Mouse (Mus musculus) heart, embryonic 13.5 days (tissue): ENCODE measurements at regions not wholly inside any gene's neighbourhood (a gene's known extent, or its start where the extent isn't known, plus 50 kb on each side); places are given as distances from the start of the nearest gene placed in this dataset.
"Not testable (repeated sequence)": the region's sequence is repeated elsewhere in the genome, so short reads cannot be mapped to it uniquely, and the experiment has no call there.

Source experiments
- ATAC-seq: fragments of 200-750 bp; cut with Nextera tagmentation; 2 replicates; pipeline ENCODE4 v1.8.0; 2017; ENCODE audit warnings: moderate TSS enrichment; ENCODE audit not compliant: insufficient number of reproducible peaks, low FRiP score, low TSS enrichment; ENCODE audit errors: extremely low read depth
- H3K27ac ChIP-seq: fragments of 300-500 bp; sonication (generic); replicated peaks from 2 replicates; pipeline ENCODE4 v1.5.1; 2015; ENCODE audit warnings: moderate library complexity, mild to moderate bottlenecking, inconsistent platforms
- H3K27me3 ChIP-seq: fragments of 300-500 bp; sonication (generic); replicated peaks from 2 replicates; pipeline ENCODE4 v1.6.1; 2015; ENCODE audit warnings: mild to moderate bottlenecking, inconsistent platforms
- H3K36me3 ChIP-seq: fragments of 300-500 bp; sonication (generic); 2 replicates; pipeline ENCODE4 v1.6.1; 2015; ENCODE audit warnings: mild to moderate bottlenecking, inconsistent platforms
- H3K4me1 ChIP-seq: fragments of 300-500 bp; sonication (generic); 2 replicates; pipeline ENCODE4 v1.6.1; 2015; ENCODE audit warnings: inconsistent platforms
- H3K4me2 ChIP-seq: fragments of 300-500 bp; sonication (generic); 2 replicates; pipeline ENCODE4 v1.6.1; 2015; ENCODE audit warnings: inconsistent platforms, mild to moderate bottlenecking, moderate library complexity
- H3K4me3 ChIP-seq: fragments of 300-500 bp; sonication (generic); 2 replicates; pipeline ENCODE4 v1.5.1; 2015; ENCODE audit warnings: moderate library complexity, mild to moderate bottlenecking, inconsistent platforms
- H3K9ac ChIP-seq: fragments of 300-500 bp; sonication (generic); 2 replicates; pipeline ENCODE4 v1.6.1; 2015; ENCODE audit warnings: inconsistent platforms, mild to moderate bottlenecking, moderate library complexity
- H3K9me3 ChIP-seq: fragments of 300-500 bp; sonication (generic); 2 replicates; pipeline ENCODE4 v1.6.1; 2016; ENCODE audit warnings: inconsistent platforms
- WGBS: fragments of 180-500 bp; shearing (Covaris S2); methylation state at CpG from one replicate; pipeline ENCODE4 v1.1.7; 2015; ENCODE audit warnings: mixed read lengths; 5-methylcytosine and 5-hydroxymethylcytosine counted together

DNA sequence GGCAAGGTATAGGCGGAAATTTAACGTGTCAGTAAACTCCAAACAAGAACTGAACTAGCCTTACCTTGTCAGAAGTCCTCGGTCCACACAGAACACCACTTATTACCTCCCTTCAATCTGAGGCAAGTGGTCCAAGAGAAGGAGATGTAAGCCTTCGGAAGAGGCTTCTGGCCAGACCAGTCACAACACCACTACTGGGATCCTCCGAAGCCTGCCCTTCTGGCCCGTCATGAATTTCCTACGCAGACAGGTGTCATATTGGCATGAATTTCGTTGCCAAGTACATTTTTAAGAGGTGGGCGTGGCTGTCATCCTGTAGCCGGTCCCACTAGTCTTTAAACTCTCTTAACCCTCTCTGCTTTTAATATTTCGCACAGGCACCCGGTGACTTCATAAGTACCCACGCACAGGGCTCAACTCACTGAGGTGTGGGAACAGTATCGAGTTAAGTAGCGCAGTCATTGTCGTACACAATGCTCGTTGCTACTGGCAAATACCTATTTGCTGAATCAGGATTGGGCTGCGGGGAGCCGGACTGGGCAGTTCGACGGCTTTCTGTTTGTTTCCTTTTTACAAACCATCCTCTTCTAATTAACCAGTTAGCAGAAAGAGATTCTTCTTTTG, 86.7 kb upstream of the Adgrl2 start:
- Histone ChIP-seq H3K36me3 (no peaks in the 10 kb centered on the region), H3K4me1 (no peaks in the 10 kb centered on the region), H3K27ac (no peak overlapping the region), H3K4me2 (peak overlapping the region; percentile 38), H3K27me3 (no peaks in the 10 kb centered on the region), H3K9me3 (no peaks in the 10 kb centered on the region), H3K9ac (no peak overlapping the region), H3K4me3 (0 out of 2 replicates have a peak overlapping the region, but pooled peaks have one; percentile 2)
- 60% methylated on average over 21 of the region's 21 CpGs for WGBS
- ATAC-seq, result no peak

DNA sequence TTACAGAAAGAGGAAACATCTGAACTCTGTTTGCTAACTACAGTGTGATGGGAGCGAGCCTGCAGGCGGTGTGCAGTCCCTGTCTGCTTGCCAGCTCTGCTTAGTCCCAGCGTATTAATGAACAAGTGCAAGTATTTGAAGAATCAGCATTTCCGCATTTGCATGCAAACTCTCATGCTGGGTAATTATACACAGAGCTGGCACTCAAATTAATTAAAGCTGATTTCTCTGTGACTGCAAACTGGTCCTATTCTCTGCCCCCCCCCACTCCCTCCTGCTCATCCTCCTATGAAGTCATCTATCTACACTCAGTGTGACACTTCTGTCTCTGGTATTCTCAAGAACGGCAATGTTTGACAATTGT, 85.1 kb upstream of the Adgrl2 start:
- Histone ChIP-seq H3K27me3 (no peaks in the 10 kb centered on the region), H3K4me3 (no peak overlapping the region), H3K4me2 (no peak overlapping the region), H3K36me3 (no peaks in the 10 kb centered on the region), H3K4me1 (peaks cover 2% of the 10 kb centered on the region; the same call in 1 of the 2 replicates), H3K9ac (no peak overlapping the region), H3K9me3 (no peaks in the 10 kb centered on the region), H3K27ac (no peak overlapping the region)
- WGBS, result 80% methylated on average over 5 of the region's 5 CpGs
- ATAC-seq, result no peak

DNA sequence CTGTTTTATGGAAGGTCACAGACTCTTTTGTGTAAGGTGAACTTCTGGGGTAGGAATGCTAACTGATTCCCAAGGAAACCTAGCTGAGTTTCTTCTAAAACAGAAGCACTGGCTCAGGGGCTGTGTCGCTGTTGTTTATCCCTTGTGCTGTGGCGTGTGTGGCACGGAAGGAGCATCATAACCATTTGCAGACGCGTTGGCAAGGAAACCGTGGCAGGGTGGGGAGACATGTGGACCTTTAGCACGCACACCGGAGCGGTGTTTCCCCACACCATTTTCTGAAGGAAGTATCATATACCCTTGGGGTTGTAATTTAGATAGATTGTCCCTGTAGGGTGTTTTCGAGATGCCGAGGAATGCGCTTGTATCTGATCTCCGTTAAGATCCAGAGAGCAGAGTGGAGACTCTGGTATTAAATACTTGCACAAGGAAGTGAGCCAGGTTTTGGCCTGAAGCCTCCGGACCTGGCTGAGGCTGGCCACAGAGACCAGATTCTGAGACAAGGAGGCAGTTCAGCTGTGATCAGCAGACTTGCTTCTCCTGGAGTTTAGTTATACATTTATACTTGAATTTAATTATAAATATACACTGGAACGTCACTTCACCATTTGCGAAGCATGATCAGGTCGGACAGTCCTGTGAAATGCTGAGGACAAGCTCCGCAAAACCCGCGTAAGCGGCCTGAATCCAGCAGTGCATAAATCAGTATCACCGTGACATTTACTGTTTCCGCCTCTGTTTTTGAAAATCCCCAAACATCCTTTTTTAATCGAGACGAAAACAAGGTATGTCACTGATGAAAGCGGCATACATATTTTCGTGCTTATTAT, 84.5 kb upstream of the Adgrl2 start:
- H3K4me3 ChIP-seq, result no peak overlapping the region
- no peaks in the 10 kb centered on the region for H3K9me3 ChIP-seq
- H3K4me1 ChIP-seq, result peaks cover 7% of the 10 kb centered on the region
- no peaks in the 10 kb centered on the region for H3K27me3 ChIP-seq
- no peak overlapping the region for H3K4me2 ChIP-seq
- no peak overlapping the region for H3K9ac ChIP-seq
- no peak overlapping the region for H3K27ac ChIP-seq
- no peak for ATAC-seq
- H3K36me3 ChIP-seq, result no peaks in the 10 kb centered on the region
- WGBS, result 78% methylated on average over 27 of the region's 27 CpGs

DNA sequence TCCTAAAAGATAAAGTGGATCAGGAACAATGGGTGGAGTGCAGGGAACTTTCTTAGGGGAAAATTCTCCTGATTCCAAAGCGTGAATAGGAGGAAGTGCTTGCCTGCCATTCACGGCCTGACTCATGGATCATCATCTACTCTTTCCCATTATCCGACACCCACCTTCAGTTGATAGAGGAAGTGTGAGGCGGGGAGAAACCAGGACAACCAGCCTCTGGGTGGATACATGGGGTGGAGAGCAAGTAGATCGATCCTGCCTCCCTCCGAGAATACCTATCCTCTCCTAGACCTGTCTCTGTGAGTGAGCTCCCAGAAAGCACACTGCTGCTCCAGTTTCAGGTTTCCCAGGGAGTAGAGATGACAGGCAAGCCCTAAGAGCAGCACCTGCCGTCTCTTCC, 79.8 kb upstream of the Adgrl2 start:
- WGBS, result 37% methylated on average over 7 of the region's 7 CpGs
- H3K9ac ChIP-seq, result no peak overlapping the region
- ATAC-seq, result no peak
- H3K27ac ChIP-seq, result no peak overlapping the region
- H3K4me1 ChIP-seq, result peaks cover 12% of the 10 kb centered on the region
- H3K4me3 ChIP-seq, result no peak overlapping the region
- no peaks in the 10 kb centered on the region for H3K27me3 ChIP-seq
- no peaks in the 10 kb centered on the region for H3K36me3 ChIP-seq
- no peaks in the 10 kb centered on the region for H3K9me3 ChIP-seq
- no peak overlapping the region for H3K4me2 ChIP-seq

DNA sequence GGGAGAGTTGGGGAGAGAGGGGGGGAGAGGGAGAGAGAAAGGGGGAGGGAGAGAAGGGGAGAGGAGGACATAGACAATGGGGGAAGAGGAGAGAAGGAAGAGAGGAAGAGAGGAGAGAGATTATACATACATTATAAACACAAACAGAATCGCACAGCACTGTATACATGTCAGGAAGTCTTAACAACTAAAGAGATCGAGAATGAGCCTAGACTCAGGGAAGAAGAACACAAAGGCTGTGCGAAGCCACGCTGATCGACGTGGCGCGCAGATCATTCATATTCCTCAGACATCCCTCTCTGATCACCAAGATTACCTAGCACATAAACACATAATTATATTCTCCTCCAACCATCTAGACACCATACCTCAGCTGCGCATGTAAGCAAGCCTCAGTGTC, 79.1 kb upstream of the Adgrl2 start:
- no peaks in the 10 kb centered on the region for H3K9me3 ChIP-seq

DNA sequence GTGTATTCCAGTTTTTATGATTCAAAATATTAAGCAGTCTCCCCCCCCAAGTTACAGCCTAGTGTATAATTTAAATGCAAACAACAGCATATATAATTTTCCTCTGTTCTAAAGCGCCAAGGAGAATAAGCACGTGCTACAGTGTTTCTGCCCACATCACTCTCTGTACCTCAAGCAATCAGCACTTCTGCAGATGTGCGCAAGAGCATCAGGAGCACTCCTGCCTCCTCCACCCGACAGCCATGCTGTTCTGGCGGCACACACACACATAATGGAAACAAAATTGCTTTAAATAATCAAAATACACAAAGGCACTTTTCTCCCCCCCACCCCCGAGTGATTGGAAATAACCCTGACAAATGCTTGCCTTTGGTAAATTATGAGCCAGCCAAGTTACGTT, 78.5 kb upstream of the Adgrl2 start:
- H3K4me2 ChIP-seq, result no peak overlapping the region
- WGBS, result 74% methylated on average over 7 of the region's 7 CpGs
- no peaks in the 10 kb centered on the region for H3K9me3 ChIP-seq
- no peaks in the 10 kb centered on the region for H3K27me3 ChIP-seq
- no peaks in the 10 kb centered on the region for H3K36me3 ChIP-seq
- no peak overlapping the region for H3K27ac ChIP-seq
- no peak overlapping the region for H3K4me3 ChIP-seq
- peaks cover 12% of the 10 kb centered on the region for H3K4me1 ChIP-seq
- ATAC-seq, result no peak
- no peak overlapping the region for H3K9ac ChIP-seq

More for the DNA sequence above, 79.1 kb upstream of the Adgrl2 start:
- peaks cover 12% of the 10 kb centered on the region for H3K4me1 ChIP-seq
- no peaks in the 10 kb centered on the region for H3K27me3 ChIP-seq
- no peaks in the 10 kb centered on the region for H3K36me3 ChIP-seq
- no peak for ATAC-seq
- no peak overlapping the region for H3K27ac ChIP-seq
- H3K9ac ChIP-seq, result no peak overlapping the region
- H3K4me2 ChIP-seq, result no peak overlapping the region
- WGBS, result 88% methylated on average over 9 of the region's 9 CpGs
- no peak overlapping the region for H3K4me3 ChIP-seq

DNA sequence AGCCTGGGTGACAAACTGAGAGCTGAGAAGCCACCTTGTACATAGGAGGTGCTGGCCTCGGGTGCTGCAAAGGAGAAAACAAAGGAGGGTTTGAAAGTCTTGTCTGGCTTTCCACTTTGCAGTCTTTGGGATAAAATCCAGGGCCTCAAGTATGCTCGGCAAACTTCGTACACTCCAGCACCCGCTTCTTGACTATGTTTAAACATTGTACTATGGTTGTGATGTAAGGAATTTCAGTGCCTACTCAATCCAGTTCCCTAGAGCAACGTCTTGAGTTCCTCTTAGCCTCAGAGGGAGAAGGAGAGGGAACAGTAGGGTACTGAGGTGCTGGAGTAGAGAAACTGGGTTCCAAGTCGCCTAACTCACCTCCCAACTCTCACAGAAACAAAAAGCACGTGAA, 77.4 kb upstream of the Adgrl2 start:
- ATAC-seq, result no peak
- H3K27ac ChIP-seq, result no peak overlapping the region
- 72% methylated on average over 7 of the region's 7 CpGs for WGBS

DNA sequence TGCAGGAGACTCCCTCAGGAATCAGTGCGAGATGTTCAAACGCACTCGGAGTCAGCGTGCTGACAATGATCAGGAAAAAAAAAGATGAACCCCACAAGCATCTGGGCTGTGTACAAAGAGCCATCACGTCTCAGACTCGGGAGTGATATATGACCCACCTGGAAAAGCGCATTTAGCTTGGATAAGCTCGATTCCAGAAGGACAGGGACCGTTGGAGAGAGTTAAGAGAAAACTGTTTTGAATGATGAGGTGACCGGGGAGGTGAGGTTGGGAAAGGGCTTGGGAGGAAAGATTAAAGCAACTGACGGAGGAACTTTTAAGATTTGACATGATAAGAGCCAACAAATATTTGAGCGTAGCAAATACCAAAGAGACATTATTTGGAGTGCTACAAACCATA, 64.7 kb upstream of the Adgrl2 start:
- Histone ChIP-seq H3K9me3 (no peaks in the 10 kb centered on the region), H3K36me3 (no peaks in the 10 kb centered on the region), H3K4me2 (no peak overlapping the region), H3K4me1 (no peaks in the 10 kb centered on the region), H3K9ac (no peak overlapping the region), H3K27ac (no peak overlapping the region), H3K27me3 (no peaks in the 10 kb centered on the region), H3K4me3 (no peak overlapping the region)
- 58% methylated on average over 12 of the region's 12 CpGs for WGBS
- no peak for ATAC-seq

More for the DNA sequence above, 77.4 kb upstream of the Adgrl2 start:
- Histone ChIP-seq H3K4me2 (no peak overlapping the region), H3K27me3 (no peaks in the 10 kb centered on the region), H3K4me3 (no peak overlapping the region), H3K9ac (no peak overlapping the region), H3K36me3 (no peaks in the 10 kb centered on the region), H3K4me1 (peaks cover 12% of the 10 kb centered on the region), H3K9me3 (no peaks in the 10 kb centered on the region)

DNA sequence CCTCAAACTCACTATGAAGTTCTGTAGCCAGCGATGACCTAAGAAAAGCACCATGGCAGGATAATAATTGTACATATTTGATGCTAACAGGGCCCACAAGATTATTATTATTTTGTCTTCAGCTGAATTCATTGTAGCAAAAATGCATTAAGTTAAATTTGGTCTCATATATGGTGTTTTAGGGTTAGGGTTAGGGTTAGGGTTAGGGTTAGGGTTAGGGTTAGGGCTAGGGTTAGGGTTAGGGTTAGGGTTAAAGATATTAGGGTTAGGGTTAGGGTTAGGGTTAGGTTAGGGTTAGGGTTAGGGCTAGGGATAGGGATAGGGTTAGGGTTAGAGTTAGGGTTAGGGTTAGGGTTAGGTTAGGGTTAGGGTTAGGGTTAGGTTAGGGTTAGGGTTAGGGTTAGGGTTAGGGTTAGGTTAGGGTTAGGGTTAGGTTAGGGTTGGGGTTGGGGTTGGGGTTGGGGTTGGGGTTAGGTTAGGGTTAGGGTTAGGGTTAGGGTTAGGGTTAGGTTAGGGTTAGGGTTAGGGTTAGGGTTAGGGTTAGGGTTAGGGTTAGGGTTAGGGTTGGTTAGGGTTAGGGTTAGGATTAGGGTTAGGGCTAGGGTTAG, 62.0 kb upstream of the Adgrl2 start:
- H3K4me2 ChIP-seq, H3K4me1 ChIP-seq, H3K9ac ChIP-seq, H3K27ac ChIP-seq, H3K4me3 ChIP-seq, H3K9me3 ChIP-seq, ATAC-seq, H3K27me3 ChIP-seq, H3K36me3 ChIP-seq: not testable (repeated sequence)
- 94% methylated on average over 1 of the region's 1 CpGs for WGBS

DNA sequence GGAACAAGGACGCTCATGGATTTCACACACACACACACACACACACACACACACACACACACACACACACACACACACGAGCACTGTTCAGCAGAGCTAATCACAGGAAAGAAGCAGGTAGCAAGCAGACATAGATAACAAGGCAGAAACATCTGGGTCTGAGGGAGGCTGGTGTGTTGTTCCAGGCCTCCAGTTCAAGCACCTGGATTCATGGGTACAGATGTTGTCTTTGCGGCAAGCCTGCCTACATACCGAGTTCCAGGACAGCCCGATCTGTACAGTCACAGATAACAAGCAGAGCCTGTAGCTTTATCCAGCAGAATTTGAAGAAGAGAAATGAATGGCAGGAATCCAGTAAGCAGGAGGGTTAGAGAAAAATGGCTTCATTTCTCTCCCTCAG, 55.0 kb upstream of the Adgrl2 start:
- Histone ChIP-seq H3K4me1 (peaks cover 12% of the 10 kb centered on the region), H3K9ac (no peak overlapping the region), H3K4me2 (no peak overlapping the region), H3K4me3 (no peak overlapping the region), H3K36me3 (no peaks in the 10 kb centered on the region), H3K27ac (no peak overlapping the region), H3K27me3 (no peaks in the 10 kb centered on the region), H3K9me3 (no peaks in the 10 kb centered on the region)
- 64% methylated on average over 4 of the region's 5 CpGs for WGBS
- no peak for ATAC-seq

DNA sequence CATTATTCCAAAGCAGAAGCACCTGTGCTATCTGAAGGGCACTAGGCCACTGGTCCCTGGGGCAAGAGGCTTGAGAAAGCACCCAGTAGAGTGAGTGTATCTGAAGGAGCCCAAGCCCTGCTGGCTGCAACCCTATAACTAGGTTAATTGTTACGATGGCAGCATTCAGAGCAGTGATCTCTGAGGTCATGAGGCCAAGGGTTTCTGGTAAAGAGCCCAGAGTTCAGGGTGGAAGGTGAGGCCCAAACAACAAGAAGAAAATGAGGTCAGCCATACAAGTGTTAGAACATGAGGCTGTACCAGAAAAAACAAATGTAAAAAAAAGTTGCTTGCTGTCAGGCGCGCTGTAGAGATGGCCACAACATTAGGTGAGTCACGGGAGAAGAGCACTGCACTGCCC, 53.5 kb upstream of the Adgrl2 start:
- 85% methylated on average over 4 of the region's 4 CpGs for WGBS
- Histone ChIP-seq H3K27me3 (no peaks in the 10 kb centered on the region), H3K4me1 (peaks cover 18% of the 10 kb centered on the region), H3K36me3 (no peaks in the 10 kb centered on the region), H3K4me2 (no peak overlapping the region), H3K4me3 (no peak overlapping the region), H3K9me3 (no peaks in the 10 kb centered on the region), H3K27ac (no peak overlapping the region), H3K9ac (no peak overlapping the region)
- ATAC-seq, result no peak
